Mouse (Mus musculus): ENCODE data around the gene Acot7. TPM values are rescaled to one million over a fixed set of nuclear protein-coding genes. Genes with fewer than 3 reads are reported as not detected.

Acot7 gene
- total RNA-seq, 1 experiment from 2014 or later = 66.4 TPM

GRCm38 (mm10) chr4:152247195-152247594 is 69.3 kb downstream of the Acot7 start:
- ATAC-seq (replicated peaks in 1 of 2; ENCODE audit: insufficient read depth in 1 of 2, low FRiP score in 2 of 2, low TSS enrichment in 1 of 2, low read depth in 1 of 2, poor library complexity in 2 of 2, severe bottlenecking in 2 of 2) = no peak

- ATAC-seq (replicated peaks in 1 of 2; ENCODE audit: insufficient read depth in 1 of 2, low FRiP score in 2 of 2, low TSS enrichment in 1 of 2, low read depth in 1 of 2, poor library complexity in 2 of 2, severe bottlenecking in 2 of 2) = no peak
These were observed 72.7 kb downstream of the Acot7 start for GRCm38 (mm10) chr4:152250615-152251014.

DNA sequence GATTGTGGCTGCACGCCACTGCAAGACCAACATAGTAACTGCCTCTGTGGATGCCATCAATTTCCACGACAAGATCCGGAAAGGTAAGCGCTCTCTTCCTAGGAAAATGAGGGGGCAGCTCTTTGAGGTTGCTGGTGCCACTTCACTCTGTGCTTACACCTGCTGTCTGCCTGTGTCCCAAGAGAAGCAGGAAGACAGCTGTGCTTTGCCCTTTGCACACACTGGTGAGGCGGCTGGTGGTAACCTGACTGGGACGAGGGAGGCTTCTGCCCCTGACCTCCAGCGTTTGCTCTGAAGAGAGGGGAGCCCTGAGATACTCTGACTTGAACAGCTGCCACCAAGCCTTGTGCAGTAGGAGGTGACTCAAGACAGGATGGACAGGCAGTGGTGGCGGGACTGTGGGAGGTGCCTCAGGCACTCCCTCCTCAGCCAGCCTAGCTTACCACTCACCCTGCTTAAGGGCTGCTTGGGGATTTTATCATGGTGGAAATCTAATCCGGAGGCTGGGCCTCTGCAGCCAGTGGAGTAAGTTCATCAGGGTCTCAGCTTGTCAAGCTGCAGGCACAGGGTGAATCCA is 75.3 kb downstream of the Acot7 start:
- no peak for ATAC-seq (replicated peaks in 1 of 2; ENCODE audit: insufficient read depth in 1 of 2, low FRiP score in 2 of 2, low TSS enrichment in 1 of 2, low read depth in 1 of 2, poor library complexity in 2 of 2, severe bottlenecking in 2 of 2)

GRCm38 (mm10) chr4:152257070-152257469 is 79.1 kb downstream of the Acot7 start:
- no peak; a peak in 1 of 4 replicates for ATAC-seq (replicated peaks in 1 of 2; ENCODE audit: insufficient read depth in 1 of 2, low FRiP score in 2 of 2, low TSS enrichment in 1 of 2, low read depth in 1 of 2, poor library complexity in 2 of 2, severe bottlenecking in 2 of 2)

DNA sequence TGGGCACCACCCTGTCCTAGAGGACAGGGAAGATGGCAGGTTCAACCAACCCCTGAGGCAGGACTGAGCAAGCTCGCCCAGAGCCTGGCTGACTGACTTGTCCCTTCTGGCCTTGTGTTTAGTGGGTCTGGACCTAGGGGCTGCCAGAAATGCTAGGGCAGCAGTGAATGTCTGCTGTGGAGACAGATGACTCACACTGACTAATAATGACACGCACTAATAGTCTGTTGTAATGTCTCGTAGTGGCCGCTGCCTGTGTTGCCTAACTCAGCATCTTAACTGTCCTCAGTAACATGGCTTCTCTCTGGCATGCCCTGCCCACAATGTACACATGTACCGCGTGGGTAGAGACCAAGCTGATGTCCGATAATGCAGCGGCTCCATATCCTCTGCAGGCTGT is 82.5 kb downstream of the Acot7 start:
- no peak for ATAC-seq (replicated peaks in 1 of 2; ENCODE audit: insufficient read depth in 1 of 2, low FRiP score in 2 of 2, low TSS enrichment in 1 of 2, low read depth in 1 of 2, poor library complexity in 2 of 2, severe bottlenecking in 2 of 2)

DNA sequence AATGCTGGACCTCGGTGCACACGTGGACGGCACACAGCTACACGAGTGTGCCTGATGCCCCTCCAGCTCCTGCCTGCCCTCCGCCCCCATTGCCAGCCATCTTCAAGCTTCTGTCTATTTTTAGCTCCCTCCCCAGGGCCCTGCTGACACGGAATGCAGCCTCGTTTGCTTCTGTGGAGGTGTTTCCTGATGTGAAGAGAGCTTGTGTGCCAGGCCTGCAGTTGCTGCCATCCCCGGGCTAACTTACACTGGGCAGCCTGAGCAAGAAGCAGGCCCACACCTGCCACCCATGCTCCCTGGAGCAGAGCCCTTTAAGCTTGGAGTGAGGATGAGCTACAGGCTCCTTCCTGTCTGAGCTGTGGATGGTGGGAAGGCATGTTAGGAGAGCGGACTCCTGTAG is 84.3 kb downstream of the Acot7 start:
- no peak for ATAC-seq (replicated peaks in 1 of 2; ENCODE audit: insufficient read depth in 1 of 2, low FRiP score in 2 of 2, low TSS enrichment in 1 of 2, low read depth in 1 of 2, poor library complexity in 2 of 2, severe bottlenecking in 2 of 2)

GRCm38 (mm10) chr4:152263089-152263488 is 85.2 kb downstream of the Acot7 start:
- no peak for ATAC-seq (replicated peaks in 1 of 2; ENCODE audit: insufficient read depth in 1 of 2, low FRiP score in 2 of 2, low TSS enrichment in 1 of 2, low read depth in 1 of 2, poor library complexity in 2 of 2, severe bottlenecking in 2 of 2)

DNA sequence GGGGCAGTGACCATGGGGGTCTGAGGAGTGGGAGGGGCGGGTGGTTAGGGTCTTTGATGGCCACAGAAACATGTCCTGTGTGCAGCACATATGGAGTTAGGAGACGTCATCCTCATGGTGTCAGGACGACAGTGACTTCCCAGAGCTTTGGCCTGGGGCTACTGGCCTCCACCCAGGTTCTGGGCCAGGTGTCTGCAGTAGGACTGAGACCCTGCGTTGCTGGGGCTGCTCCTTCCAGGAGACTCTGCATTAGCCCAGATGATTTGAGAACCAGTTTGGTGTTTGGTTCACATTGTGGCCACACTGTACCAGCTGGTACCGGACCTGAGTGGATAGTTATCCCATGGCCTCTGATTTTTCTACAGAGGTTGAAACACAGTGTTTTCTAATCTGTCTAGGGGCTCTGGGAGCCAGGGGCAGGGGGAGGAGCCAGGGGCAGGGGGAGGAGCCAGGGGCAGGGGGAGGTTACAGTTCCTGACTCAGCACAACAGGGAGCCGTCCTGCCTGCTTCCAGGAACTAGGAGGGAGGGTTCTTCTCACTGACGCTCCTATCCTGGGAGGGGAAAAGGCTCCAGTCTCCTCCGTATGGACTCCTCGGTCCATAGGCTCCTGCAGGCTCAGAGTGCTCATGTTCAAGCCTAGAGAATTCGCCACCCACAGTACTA is 85.7 kb downstream of the Acot7 start:
- ATAC-seq (replicated peaks in 1 of 2; ENCODE audit: insufficient read depth in 1 of 2, low FRiP score in 2 of 2, low TSS enrichment in 1 of 2, low read depth in 1 of 2, poor library complexity in 2 of 2, severe bottlenecking in 2 of 2) = no peak

DNA sequence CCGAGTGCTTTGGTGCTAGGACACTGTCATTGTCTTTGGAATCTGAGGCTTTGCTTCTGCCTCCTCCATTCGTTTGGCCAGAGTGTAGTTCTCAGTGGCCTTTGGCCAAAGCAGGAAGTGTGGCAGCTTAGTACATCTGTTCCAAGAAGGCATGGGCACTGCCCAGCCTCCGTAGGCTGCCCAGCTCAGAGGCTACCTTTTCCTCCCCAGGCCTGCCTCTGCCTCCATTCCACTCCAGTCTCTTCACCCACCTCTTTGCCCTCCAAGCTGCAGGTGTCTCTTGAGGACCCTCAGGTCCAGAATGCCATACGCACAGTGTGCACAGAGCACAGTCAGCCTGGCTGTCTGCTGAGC is 86.2 kb downstream of the Acot7 start:
- ATAC-seq (replicated peaks in 1 of 2; ENCODE audit: insufficient read depth in 1 of 2, low FRiP score in 2 of 2, low TSS enrichment in 1 of 2, low read depth in 1 of 2, poor library complexity in 2 of 2, severe bottlenecking in 2 of 2) = no peak

- no peak for ATAC-seq (replicated peaks in 1 of 2; ENCODE audit: insufficient read depth in 1 of 2, low FRiP score in 2 of 2, low TSS enrichment in 1 of 2, low read depth in 1 of 2, poor library complexity in 2 of 2, severe bottlenecking in 2 of 2)
These were observed 87.1 kb downstream of the Acot7 start for GRCm38 (mm10) chr4:152264867-152265568.

GRCm38 (mm10) chr4:152265791-152266190 is 87.9 kb downstream of the Acot7 start:
- ATAC-seq (replicated peaks in 1 of 2; ENCODE audit: insufficient read depth in 1 of 2, low FRiP score in 2 of 2, low TSS enrichment in 1 of 2, low read depth in 1 of 2, poor library complexity in 2 of 2, severe bottlenecking in 2 of 2) = no peak

- no peak for ATAC-seq (replicated peaks in 1 of 2; ENCODE audit: insufficient read depth in 1 of 2, low FRiP score in 2 of 2, low TSS enrichment in 1 of 2, low read depth in 1 of 2, poor library complexity in 2 of 2, severe bottlenecking in 2 of 2)
These were observed 88.4 kb downstream of the Acot7 start for GRCm38 (mm10) chr4:152266236-152266895.

DNA sequence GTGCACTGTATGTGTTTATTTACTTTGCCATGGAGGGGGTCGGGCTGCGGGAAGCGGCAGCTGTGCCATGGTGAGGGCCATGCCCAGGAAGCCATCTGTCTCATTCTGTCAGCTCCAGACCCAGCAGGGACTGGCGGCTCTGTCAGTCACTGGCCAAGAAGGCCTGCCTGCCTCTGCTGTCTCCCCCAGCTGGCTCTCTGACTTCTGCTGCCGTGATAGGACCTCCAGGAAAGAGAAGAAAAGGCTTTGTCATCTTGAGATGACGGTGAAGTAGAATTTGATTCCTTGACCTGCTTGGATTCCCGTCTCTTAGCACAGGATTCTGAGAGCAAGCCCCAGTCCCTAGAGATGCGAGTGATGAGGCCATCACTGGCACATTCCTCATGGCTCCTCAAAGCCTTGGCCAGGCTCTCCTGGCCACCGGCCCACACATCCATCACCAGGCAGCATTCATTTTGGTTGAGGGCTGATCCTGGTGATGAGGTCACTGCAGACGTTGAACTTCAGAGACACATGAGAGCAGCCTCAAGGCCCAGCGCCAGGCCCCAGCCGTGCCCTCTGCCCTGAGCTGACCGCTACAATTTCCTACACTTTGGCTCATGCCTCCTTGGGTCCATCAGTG is 89.9 kb downstream of the Acot7 start:
- no peak for ATAC-seq (replicated peaks in 1 of 2; ENCODE audit: insufficient read depth in 1 of 2, low FRiP score in 2 of 2, low TSS enrichment in 1 of 2, low read depth in 1 of 2, poor library complexity in 2 of 2, severe bottlenecking in 2 of 2)

- ATAC-seq (replicated peaks in 1 of 2; ENCODE audit: insufficient read depth in 1 of 2, low FRiP score in 2 of 2, low TSS enrichment in 1 of 2, low read depth in 1 of 2, poor library complexity in 2 of 2, severe bottlenecking in 2 of 2) = no peak
These were observed 92.0 kb downstream of the Acot7 start for GRCm38 (mm10) chr4:152269967-152270366.

DNA sequence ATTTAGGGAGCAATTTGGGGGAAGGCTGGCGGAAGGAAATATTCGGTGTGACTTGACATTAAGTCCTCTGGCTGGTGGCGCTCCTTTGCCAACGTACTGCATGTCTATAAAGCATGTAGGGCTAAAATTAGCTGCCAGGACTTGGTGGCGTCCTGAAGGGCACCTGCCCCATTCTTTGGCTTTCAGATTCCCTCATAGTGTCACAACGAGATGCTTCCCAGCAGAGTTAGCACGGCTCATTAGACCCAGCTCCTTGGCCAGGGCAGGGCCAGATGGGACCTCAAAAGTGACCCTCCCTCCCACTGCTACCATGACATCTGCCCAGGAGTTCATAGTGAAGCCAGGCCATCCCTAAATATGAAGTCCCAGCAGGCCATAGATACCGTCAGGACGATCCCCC is 92.7 kb downstream of the Acot7 start:
- no peak for ATAC-seq (replicated peaks in 1 of 2; ENCODE audit: insufficient read depth in 1 of 2, low FRiP score in 2 of 2, low TSS enrichment in 1 of 2, low read depth in 1 of 2, poor library complexity in 2 of 2, severe bottlenecking in 2 of 2)

DNA sequence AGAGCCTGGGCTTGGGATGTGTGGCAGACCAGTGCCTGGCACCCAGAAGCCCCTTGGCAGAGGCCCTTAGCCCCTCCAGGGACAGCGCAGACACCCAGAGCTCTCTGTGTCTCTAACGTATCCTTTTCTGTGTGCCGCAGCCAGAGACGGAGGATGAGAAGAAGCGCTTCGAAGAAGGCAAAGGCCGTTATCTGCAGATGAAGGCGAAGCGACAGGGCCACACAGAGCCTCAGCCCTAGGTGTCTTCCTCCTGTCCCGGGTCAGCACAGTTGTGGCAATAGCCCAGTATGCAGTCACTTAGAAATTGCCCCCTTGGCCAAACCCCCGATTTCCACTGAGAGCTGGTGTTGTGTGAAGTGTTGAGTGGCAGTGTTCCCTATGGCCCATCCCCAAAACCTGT is 93.4 kb downstream of the Acot7 start:
- ATAC-seq (replicated peaks in 1 of 2; ENCODE audit: insufficient read depth in 1 of 2, low FRiP score in 2 of 2, low TSS enrichment in 1 of 2, low read depth in 1 of 2, poor library complexity in 2 of 2, severe bottlenecking in 2 of 2) = no peak

DNA sequence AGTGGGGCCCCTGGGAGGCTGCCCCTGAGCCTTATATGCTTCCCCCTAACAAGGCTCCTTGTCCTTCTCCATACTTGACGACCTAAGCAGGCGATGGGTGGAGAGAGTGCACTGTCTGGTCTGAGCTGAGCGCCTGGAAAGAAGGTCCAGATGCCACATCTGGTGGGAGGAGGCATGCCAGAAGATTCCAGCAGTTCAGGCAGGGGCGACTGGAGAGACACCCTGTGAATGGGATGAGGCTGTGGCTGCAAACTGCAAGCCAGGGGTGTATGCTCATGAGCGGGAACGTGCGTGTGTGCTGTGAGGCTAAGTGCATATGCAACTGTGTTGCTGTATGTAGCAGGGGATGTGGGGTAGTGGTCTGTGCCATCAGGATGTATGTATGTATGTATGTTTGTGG is 94.1 kb downstream of the Acot7 start:
- ATAC-seq (replicated peaks in 1 of 2; ENCODE audit: insufficient read depth in 1 of 2, low FRiP score in 2 of 2, low TSS enrichment in 1 of 2, low read depth in 1 of 2, poor library complexity in 2 of 2, severe bottlenecking in 2 of 2) = no peak

DNA sequence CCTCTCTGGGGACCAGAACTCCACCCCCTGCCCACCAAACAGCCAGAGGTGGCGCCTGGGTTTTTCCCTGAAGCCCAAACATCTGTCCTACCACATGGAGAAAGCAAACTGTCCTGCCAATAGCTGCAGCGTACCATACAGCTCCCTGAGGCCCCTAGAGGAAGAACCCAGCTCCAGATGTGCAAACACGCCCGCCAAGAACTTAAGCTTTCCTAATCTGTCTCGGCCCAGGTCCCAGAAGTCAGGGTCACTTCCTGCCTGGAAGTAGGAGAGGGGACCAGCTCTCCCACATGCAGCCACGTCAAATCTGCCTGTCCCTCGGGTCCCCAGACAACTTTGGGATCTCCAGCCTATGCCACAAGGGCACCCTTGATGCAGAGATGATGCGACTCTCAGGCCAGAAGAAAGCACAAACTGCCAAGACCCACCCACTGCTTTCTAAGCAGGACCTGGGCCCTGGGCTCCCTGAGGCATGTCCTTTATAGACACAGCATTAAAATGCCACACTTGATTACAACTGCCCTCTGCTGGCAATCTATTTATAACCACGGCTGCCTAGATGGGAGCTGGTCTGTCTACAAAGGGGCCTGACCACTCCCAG is 94.6 kb downstream of the Acot7 start:
- ATAC-seq (replicated peaks in 1 of 2; ENCODE audit: insufficient read depth in 1 of 2, low FRiP score in 2 of 2, low TSS enrichment in 1 of 2, low read depth in 1 of 2, poor library complexity in 2 of 2, severe bottlenecking in 2 of 2) = no peak

Measured in hematopoietic stem cell, adult 5-6 weeks (primary cell).